Mouse (Mus musculus) gastrocnemius, adult 18-20 months (tissue): Measurements from ENCODE around the gene Rtn2. TPM values are rescaled to one million over a fixed set of nuclear protein-coding genes. Genes with fewer than 3 reads are reported as not detected.

Experiments used
- DNase-seq: peaks from one replicate; pipeline ENCODE4 v3.0.0; 2021; ENCODE audit warnings: low spot score
- total RNA-seq, 2 experiments: library from RNA; stranded (reverse); gene quantifications; 2 replicates each; pipeline ENCODE4 v1.2.3; 2021

Rtn2 gene
- total RNA-seq, 2 experiments from 2014 or later: 1,025 to 1,102 TPM

- DNase-seq: no peak
Measured at GRCm38 (mm10) chr7:19268993-19269681, 13.3 kb upstream of the Rtn2 start.

- peak; percentile 54 for DNase-seq
Measured at GRCm38 (mm10) chr7:19269721-19270441, 12.5 kb upstream of the Rtn2 start.

GRCm38 (mm10) chr7:19270509-19271237 lies 11.8 kb upstream of the Rtn2 start:
- DNase-seq: no peak

- DNase-seq: peak; percentile 86
Measured at GRCm38 (mm10) chr7:19271238-19272172, 10.9 kb upstream of the Rtn2 start, which contains the start of gene Vasp. Gene Vasp, minus strand, starts transcription at chr7:19271817.

GRCm38 (mm10) chr7:19272173-19272764 lies 10.2 kb upstream of the Rtn2 start:
- DNase-seq: peak; percentile 58

- no peak for DNase-seq
Measured at GRCm38 (mm10) chr7:19276253-19276652, 6.2 kb upstream of the Rtn2 start.

GRCm38 (mm10) chr7:19279052-19279451 lies 3.4 kb upstream of the Rtn2 start:
- DNase-seq: no peak

- DNase-seq: no peak
Measured at GRCm38 (mm10) chr7:19279581-19280114, 2.8 kb upstream of the Rtn2 start, which contains the start of gene Ppm1n. Gene Ppm1n, minus strand, starts transcription at chr7:19280064.

- DNase-seq: peak; percentile 50
Measured at GRCm38 (mm10) chr7:19281680-19282304, 632 bp upstream of the Rtn2 start.

GRCm38 (mm10) chr7:19282791-19283405 lies 474 bp downstream of the Rtn2 start:
- DNase-seq: peak; percentile 51

- no peak for DNase-seq
Measured at GRCm38 (mm10) chr7:19283406-19283804, 981 bp downstream of the Rtn2 start.

GRCm38 (mm10) chr7:19284763-19285162 lies 2.3 kb downstream of the Rtn2 start:
- no peak for DNase-seq

- peak; percentile 81 for DNase-seq
Measured at GRCm38 (mm10) chr7:19290969-19291596, 8.7 kb downstream of the Rtn2 start.

- DNase-seq: peak; percentile 97
Measured at GRCm38 (mm10) chr7:19295503-19296185, 13.2 kb downstream of the Rtn2 start.

- no peak for DNase-seq
Measured at GRCm38 (mm10) chr7:19297034-19297433, 14.6 kb downstream of the Rtn2 start.

GRCm38 (mm10) chr7:19297794-19298193 lies 15.4 kb downstream of the Rtn2 start:
- DNase-seq: no peak

GRCm38 (mm10) chr7:19299194-19299593 lies 16.8 kb downstream of the Rtn2 start:
- DNase-seq: peak; percentile 53
